Mouse (Mus musculus) forebrain, embryonic 12.5 days (tissue): ENCODE data around the gene Tbc1d2b. TPM values are rescaled to one million over a fixed set of nuclear protein-coding genes. Genes with fewer than 3 reads are reported as not detected.

Source experiments
- ATAC-seq: fragments of 200-750 bp; cut with Nextera tagmentation; 2 replicates; pipeline ENCODE4 v1.8.0; 2017; ENCODE audit warnings: moderate TSS enrichment; ENCODE audit not compliant: low FRiP score
- H3K27ac ChIP-seq: fragments of 300-500 bp; sonication (generic); 2 replicates; pipeline ENCODE4 v1.5.1; 2016; ENCODE audit warnings: mild to moderate bottlenecking
- H3K27me3 ChIP-seq: fragments of 300-500 bp; sonication (generic); 2 replicates; pipeline ENCODE4 v1.6.1; 2016; ENCODE audit warnings: mild to moderate bottlenecking
- H3K36me3 ChIP-seq: fragments of 300-500 bp; sonication (generic); replicated peaks from 2 replicates; pipeline ENCODE4 v1.6.1; 2016; ENCODE audit warnings: mild to moderate bottlenecking
- H3K4me1 ChIP-seq: fragments of 300-500 bp; sonication (generic); 2 replicates; pipeline ENCODE4 v1.6.1; 2016
- H3K4me2 ChIP-seq: fragments of 300-500 bp; sonication (generic); 2 replicates; pipeline ENCODE4 v1.6.1; 2016; ENCODE audit warnings: mild to moderate bottlenecking, moderate library complexity
- H3K4me3 ChIP-seq: fragments of 300-500 bp; sonication (generic); replicated peaks from 2 replicates; pipeline ENCODE4 v1.5.1; 2016; ENCODE audit warnings: mild to moderate bottlenecking
- H3K9ac ChIP-seq: fragments of 300-500 bp; sonication (generic); 2 replicates; pipeline ENCODE4 v1.6.1; 2016; ENCODE audit warnings: mild to moderate bottlenecking
- H3K9me3 ChIP-seq: fragments of 300-500 bp; sonication (generic); 2 replicates; pipeline ENCODE4 v1.6.1; 2016
- WGBS: fragments of 180-500 bp; shearing (Covaris S2); methylation state at CpG from one replicate; pipeline ENCODE4 v1.1.7; 2016; 5-methylcytosine and 5-hydroxymethylcytosine counted together
- polyA plus RNA-seq: library from polyadenylated mRNA; unstranded; fragments of >200 nt; fragmentation: Nextera tagmentation; extraction: Ambion mirVana; gene quantifications from 2 replicates; pipeline ENCODE4 v1.2.1, GENCODE M21; 2016

Gene Tbc1d2b
- polyA plus RNA-seq, 1 experiment from 2014 or later: 10.6 TPM

- Histone ChIP-seq H3K4me2 (no peak overlapping the region), H3K36me3 (no peaks in the 10 kb centered on the region; the same call in 1 of the 2 replicates), H3K9ac (no peak overlapping the region), H3K27me3 (no peaks in the 10 kb centered on the region), H3K27ac (no peak overlapping the region), H3K9me3 (no peaks in the 10 kb centered on the region), H3K4me1 (no peaks in the 10 kb centered on the region), H3K4me3 (no peak overlapping the region)
- 93% methylated on average over 7 of the region's 7 CpGs for WGBS
- no peak for ATAC-seq
Measured at GRCm38 (mm10) chr9:90248326-90248725, 22.3 kb downstream of the Tbc1d2b start.

DNA sequence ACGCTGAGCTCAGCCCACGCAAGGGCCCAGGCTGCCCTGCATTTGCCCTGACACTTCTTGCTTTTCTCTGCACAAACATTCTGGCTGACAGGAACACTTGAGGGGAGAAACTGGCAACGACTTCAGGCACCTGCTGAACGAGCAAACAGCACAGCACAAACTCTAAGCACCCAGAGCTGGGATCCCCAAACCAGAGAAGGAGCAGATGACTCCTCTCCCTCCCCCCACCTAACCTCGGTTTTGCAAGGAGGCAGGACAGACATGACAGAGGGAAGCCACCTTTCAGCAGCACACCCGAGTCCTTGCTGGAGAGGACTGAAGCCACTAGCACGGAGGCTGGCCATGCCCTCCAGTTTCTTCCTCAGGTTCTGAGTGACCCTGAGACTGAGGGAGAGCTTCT lies 23.3 kb downstream of the Tbc1d2b start:
- Histone ChIP-seq H3K4me2 (no peak overlapping the region), H3K27me3 (no peaks in the 10 kb centered on the region), H3K4me1 (no peaks in the 10 kb centered on the region), H3K36me3 (no peaks in the 10 kb centered on the region; the same call in 1 of the 2 replicates), H3K9me3 (no peaks in the 10 kb centered on the region), H3K4me3 (no peak overlapping the region), H3K9ac (no peak overlapping the region), H3K27ac (no peak overlapping the region)
- WGBS: 83% methylated on average over 7 of the region's 7 CpGs
- ATAC-seq: no peak

GRCm38 (mm10) chr9:90245781-90246180 lies 24.8 kb downstream of the Tbc1d2b start:
- no peak for ATAC-seq
- 91% methylated on average over 5 of the region's 5 CpGs for WGBS
- Histone ChIP-seq H3K4me2 (no peak overlapping the region), H3K9ac (no peak overlapping the region), H3K36me3 (peaks cover under 1% of the 10 kb centered on the region; the same call in 1 of the 2 replicates), H3K27ac (no peak overlapping the region), H3K4me1 (no peaks in the 10 kb centered on the region), H3K27me3 (no peaks in the 10 kb centered on the region), H3K4me3 (no peak overlapping the region), H3K9me3 (no peaks in the 10 kb centered on the region)

- no peaks in the 10 kb centered on the region for H3K4me1 ChIP-seq
- no peaks in the 10 kb centered on the region for H3K27me3 ChIP-seq
- H3K9ac ChIP-seq: no peak overlapping the region
- H3K9me3 ChIP-seq: no peaks in the 10 kb centered on the region
- H3K4me3 ChIP-seq: no peak overlapping the region
- ATAC-seq: no peak
- no peak overlapping the region for H3K27ac ChIP-seq
- 98% methylated on average over 6 of the region's 6 CpGs for WGBS
- no peak overlapping the region for H3K4me2 ChIP-seq
- peaks cover 4% of the 10 kb centered on the region; the same call in 1 of the 2 replicates for H3K36me3 ChIP-seq
Measured at GRCm38 (mm10) chr9:90245206-90245605, 25.4 kb downstream of the Tbc1d2b start.

- ATAC-seq: no peak
Measured at GRCm38 (mm10) chr9:90244301-90245151, 26.1 kb downstream of the Tbc1d2b start.

DNA sequence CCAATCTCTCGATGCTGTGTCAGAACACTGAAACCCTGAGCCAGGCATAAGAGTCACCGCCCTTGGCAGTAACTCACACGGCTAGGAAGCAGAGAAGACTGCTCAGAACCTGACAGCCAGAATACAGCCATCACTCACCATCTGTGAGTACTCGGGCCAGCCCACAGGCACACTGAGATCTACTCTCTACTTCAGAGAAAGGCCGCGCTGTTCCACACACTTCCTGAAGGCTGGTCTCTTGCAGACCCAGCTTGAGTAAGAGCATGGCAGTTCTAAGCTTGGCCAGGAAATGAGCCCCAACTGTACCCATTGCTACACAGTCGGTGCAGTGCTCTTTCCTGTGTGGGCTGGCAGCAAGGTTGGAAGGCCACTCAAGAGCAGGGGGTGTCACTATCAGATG lies 27.7 kb downstream of the Tbc1d2b start:
- ATAC-seq: no peak

More at GRCm38 (mm10) chr9:90244301-90245151, 26.1 kb downstream of the Tbc1d2b start:
- no peaks in the 10 kb centered on the region for H3K27me3 ChIP-seq
- no peak overlapping the region for H3K27ac ChIP-seq
- H3K9me3 ChIP-seq: no peaks in the 10 kb centered on the region
- WGBS: 92% methylated on average over 15 of the region's 15 CpGs
- H3K9ac ChIP-seq: no peak overlapping the region
- no peak overlapping the region for H3K4me3 ChIP-seq
- no peak overlapping the region for H3K4me2 ChIP-seq
- peaks cover 5% of the 10 kb centered on the region; the same call in 1 of the 2 replicates for H3K36me3 ChIP-seq
- H3K4me1 ChIP-seq: no peaks in the 10 kb centered on the region

DNA sequence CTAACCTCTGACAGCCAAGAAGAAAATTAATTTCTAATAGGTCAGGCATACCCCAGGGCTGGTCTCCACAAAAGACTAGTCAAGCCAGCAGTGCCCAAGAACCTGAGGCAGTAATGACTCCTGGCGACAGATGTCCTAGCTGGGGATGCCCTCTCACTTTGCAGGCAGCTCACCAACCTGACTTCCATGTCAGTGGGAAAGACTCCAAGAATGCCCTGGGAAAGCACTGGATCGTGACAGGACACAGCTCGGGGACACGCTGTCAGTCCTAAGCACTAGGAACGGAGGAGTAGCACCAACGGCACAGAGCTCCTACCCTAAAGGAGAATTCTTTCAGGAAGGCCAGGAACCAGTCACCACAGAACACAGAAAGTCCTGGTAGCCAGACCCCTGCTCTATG lies 28.3 kb downstream of the Tbc1d2b start:
- H3K27me3 ChIP-seq: no peaks in the 10 kb centered on the region
- H3K4me2 ChIP-seq: no peak overlapping the region
- H3K4me1 ChIP-seq: no peaks in the 10 kb centered on the region
- H3K9me3 ChIP-seq: no peaks in the 10 kb centered on the region
- H3K4me3 ChIP-seq: no peak overlapping the region
- 93% methylated on average over 6 of the region's 6 CpGs for whole genome bisulfite sequencing
- no peak overlapping the region for H3K9ac ChIP-seq
- peaks cover 15% of the 10 kb centered on the region; the same call in 1 of the 2 replicates for H3K36me3 ChIP-seq
- no peak for ATAC-seq
- H3K27ac ChIP-seq: no peak overlapping the region

More for the DNA sequence above, 27.7 kb downstream of the Tbc1d2b start:
- H3K4me1 ChIP-seq: no peaks in the 10 kb centered on the region
- H3K9ac ChIP-seq: no peak overlapping the region
- no peaks in the 10 kb centered on the region for H3K27me3 ChIP-seq
- no peak overlapping the region for H3K4me2 ChIP-seq
- no peaks in the 10 kb centered on the region for H3K9me3 ChIP-seq
- no peak overlapping the region for H3K27ac ChIP-seq
- H3K4me3 ChIP-seq: no peak overlapping the region
- WGBS: 91% methylated on average over 7 of the region's 7 CpGs
- peaks cover 11% of the 10 kb centered on the region; the same call in 1 of the 2 replicates for H3K36me3 ChIP-seq

DNA sequence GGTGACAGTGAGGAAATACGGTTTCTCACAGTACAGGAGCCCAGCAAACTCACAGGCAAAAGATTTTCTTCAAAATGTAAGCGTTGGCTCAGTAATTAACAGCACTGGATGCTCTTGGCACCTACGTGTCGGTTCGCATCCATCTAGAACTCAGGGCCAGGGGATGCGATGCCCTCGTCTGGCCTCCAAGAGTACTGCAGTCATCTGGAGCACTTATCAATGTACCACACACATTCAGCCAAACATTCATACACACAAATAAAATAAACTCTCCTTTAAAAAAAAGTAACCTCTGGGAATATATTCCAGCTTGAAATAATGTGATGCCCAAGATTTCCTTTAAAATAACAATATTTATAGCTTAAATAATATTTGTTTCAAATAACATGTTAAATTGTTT lies 29.0 kb downstream of the Tbc1d2b start:
- peaks cover 15% of the 10 kb centered on the region; the same call in 1 of the 2 replicates for H3K36me3 ChIP-seq
- WGBS: 64% methylated on average over 7 of the region's 7 CpGs
- H3K4me1 ChIP-seq: no peaks in the 10 kb centered on the region
- H3K4me3 ChIP-seq: no peak overlapping the region
- no peaks in the 10 kb centered on the region for H3K27me3 ChIP-seq
- H3K9ac ChIP-seq: no peak overlapping the region
- no peak overlapping the region for H3K27ac ChIP-seq
- no peak overlapping the region for H3K4me2 ChIP-seq
- H3K9me3 ChIP-seq: no peaks in the 10 kb centered on the region
- no peak for ATAC-seq

DNA sequence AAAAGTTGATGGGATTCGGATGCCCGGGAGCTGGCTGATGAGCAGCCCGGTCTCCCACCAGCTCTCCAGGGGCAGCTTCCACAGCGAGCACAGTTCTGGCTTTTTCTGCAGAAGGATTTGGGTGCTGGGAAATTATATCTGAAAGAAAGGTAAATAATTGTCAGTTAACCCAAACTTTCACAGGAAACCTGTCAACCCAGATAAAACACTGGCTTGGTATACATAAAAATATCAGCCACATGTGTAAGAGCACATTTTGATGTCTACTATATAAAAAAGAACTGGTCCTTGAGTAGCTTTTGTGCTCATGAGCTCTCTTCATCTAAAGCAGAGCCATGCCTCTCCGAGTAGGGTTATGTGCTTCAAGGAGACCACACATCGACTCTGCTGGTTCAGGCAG lies 29.6 kb downstream of the Tbc1d2b start:
- Histone ChIP-seq H3K9ac (no peak overlapping the region), H3K27me3 (no peaks in the 10 kb centered on the region), H3K4me3 (no peak overlapping the region), H3K36me3 (peaks cover 15% of the 10 kb centered on the region; the same call in 1 of the 2 replicates), H3K4me1 (no peaks in the 10 kb centered on the region), H3K9me3 (no peaks in the 10 kb centered on the region), H3K27ac (no peak overlapping the region), H3K4me2 (no peak overlapping the region)
- 92% methylated on average over 6 of the region's 6 CpGs for WGBS
- no peak for ATAC-seq

DNA sequence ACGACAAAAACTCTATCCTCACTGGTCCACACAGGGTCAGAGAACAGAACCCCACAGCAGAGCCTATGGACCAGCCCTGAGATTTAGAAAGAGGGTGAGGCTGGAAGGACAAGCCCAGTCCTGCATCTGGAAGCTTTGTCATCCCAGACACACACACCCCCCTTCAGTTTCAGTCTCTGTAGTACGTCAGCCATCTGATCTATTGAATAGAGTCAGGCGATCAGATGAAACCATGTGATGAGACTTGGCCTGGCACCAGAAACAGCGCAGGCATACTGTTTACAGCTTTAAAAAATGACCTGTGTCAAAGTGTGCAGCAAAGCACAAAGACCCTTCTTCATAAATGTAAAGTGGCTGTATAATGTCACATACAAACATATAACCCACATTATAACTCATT lies 30.0 kb downstream of the Tbc1d2b start:
- no peak for ATAC-seq
- H3K36me3 ChIP-seq: peaks cover 15% of the 10 kb centered on the region; the same call in 1 of the 2 replicates
- no peak overlapping the region for H3K4me3 ChIP-seq
- H3K27ac ChIP-seq: no peak overlapping the region
- no peak overlapping the region for H3K9ac ChIP-seq
- H3K4me2 ChIP-seq: no peak overlapping the region
- no peaks in the 10 kb centered on the region for H3K9me3 ChIP-seq
- no peaks in the 10 kb centered on the region for H3K27me3 ChIP-seq
- WGBS: 82% methylated on average over 4 of the region's 4 CpGs
- no peaks in the 10 kb centered on the region for H3K4me1 ChIP-seq

DNA sequence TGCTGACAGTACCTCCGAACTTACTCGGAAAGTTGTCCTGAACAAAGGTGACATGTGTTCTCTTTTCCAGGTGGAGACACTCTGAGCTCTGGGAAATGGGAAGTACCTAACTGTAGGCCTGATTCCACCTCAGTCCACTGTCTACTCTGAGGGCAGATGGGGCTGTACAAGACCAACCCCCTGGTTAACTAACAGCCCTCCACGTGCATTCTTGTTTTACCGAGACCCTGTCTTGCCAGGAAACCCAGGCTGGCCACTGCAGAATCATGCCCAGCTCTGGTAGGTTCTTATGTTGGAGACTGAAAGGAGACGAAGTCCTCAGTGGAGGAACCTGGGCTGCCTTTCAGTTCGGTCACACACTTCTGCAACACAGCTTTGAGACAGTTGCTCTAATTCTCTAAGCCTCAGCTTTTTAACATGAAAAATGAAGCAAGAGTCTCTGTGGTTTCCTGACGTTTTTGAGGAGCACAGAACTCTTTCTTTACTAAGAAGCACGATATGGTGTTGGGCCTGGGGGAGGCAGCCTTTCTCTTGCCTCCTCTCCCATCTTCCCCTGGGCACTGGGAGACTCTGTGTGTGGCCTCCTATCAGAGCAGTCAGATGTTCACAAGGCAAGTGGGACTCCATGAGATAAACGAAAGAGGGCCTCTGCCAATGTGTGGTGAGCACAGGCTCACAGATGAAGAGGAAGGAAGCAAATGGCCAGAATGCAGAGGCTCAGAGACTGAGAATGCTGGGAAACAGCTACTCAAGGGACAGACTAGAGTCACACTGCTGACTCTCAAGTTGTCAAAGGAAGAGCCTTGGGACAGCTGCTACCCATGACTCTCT lies 33.2 kb downstream of the Tbc1d2b start:
- ATAC-seq: no peak
- H3K9ac ChIP-seq: no peak overlapping the region
- no peaks in the 10 kb centered on the region for H3K4me1 ChIP-seq
- no peak overlapping the region for H3K4me3 ChIP-seq
- H3K27me3 ChIP-seq: no peaks in the 10 kb centered on the region
- no peaks in the 10 kb centered on the region for H3K9me3 ChIP-seq
- 90% methylated on average over 9 of the region's 9 CpGs for WGBS
- H3K4me2 ChIP-seq: no peak overlapping the region
- peaks cover 15% of the 10 kb centered on the region; the same call in 1 of the 2 replicates for H3K36me3 ChIP-seq
- no peak overlapping the region for H3K27ac ChIP-seq

GRCm38 (mm10) chr9:90236817-90237216 lies 33.8 kb downstream of the Tbc1d2b start:
- ATAC-seq: no peak
- 94% methylated on average over 5 of the region's 5 CpGs for WGBS
- H3K9me3 ChIP-seq: no peaks in the 10 kb centered on the region

More at GRCm38 (mm10) chr9:90236817-90237216, 33.8 kb downstream of the Tbc1d2b start:
- no peak overlapping the region for H3K4me3 ChIP-seq
- H3K4me2 ChIP-seq: no peak overlapping the region
- no peaks in the 10 kb centered on the region for H3K27me3 ChIP-seq
- H3K9ac ChIP-seq: no peak overlapping the region
- H3K27ac ChIP-seq: no peak overlapping the region
- H3K36me3 ChIP-seq: peaks cover 15% of the 10 kb centered on the region; the same call in 1 of the 2 replicates
- H3K4me1 ChIP-seq: no peaks in the 10 kb centered on the region
